Mouse (Mus musculus): ENCODE data around the gene Gstp1.
"Not testable (repeated sequence)": the region's sequence is repeated elsewhere in the genome, so short reads cannot be mapped to it uniquely, and the experiment has no call there.

Gene Gstp1

DNA sequence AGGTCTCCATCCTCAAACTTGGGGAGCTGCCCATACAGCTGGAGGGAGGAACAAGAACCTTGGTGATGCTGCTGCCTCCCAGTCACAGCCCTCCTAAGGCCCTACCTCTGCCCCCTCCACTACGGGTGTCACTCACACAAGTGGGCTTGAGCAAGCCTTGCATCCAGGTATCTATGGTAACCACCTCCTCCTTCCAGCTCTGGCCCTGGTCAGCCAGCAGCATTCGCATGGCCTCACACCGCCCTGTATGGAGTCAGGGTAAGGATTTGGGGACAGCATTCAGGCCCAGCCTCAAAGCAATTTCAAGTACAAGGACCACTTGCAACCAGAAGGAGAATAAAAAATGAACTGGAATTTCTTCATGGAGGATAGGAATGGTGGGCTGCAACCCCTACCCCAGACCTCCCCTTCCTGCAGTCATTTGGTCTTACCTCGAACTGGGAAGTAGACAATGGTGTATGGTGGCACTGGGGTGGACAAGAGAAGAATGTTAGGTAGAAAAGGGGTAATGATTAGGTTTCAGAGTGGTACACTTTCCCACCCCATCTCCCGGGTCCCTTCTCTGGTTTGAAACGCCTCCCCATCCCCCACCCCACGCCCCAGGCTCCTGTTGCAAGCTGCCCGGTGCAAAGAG lies 514 bp downstream of the Gstp1 start:
- DNase-seq, result not testable (repeated sequence)

DNA sequence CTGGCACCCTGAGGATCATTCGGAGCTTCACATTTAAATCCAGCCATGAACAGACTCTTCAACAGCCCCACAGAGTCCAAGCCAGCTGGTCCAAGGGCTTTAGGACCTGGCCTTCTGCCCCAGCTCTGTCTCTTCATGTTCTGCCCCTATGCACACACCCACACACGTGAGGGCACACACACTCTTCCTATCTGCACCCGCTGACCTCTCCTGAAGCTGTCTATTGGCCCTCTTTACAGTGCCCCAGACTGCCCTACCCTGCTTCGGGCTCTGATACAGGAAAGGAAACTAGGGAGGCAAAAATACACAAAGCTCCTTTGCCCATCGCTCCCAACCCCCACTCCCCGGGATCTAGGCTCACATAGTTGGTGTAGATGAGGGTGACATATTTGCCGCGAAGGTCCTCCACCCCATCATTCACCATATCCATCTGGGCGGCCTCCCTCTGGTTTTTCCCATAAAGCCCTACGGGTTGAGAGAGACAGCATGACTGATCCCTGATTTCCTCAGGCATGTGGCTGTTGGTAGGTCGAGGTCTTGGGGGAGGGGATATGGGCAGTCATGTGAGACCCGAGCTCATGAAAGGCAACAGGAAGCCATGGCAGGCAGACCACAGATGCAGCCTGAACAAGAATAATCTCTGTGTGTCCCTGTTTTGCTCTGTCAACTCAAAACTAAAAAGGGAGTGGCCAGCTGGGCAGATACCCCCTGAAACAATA lies 1.3 kb downstream of the Gstp1 start:
- no peak for DNase-seq

DNA sequence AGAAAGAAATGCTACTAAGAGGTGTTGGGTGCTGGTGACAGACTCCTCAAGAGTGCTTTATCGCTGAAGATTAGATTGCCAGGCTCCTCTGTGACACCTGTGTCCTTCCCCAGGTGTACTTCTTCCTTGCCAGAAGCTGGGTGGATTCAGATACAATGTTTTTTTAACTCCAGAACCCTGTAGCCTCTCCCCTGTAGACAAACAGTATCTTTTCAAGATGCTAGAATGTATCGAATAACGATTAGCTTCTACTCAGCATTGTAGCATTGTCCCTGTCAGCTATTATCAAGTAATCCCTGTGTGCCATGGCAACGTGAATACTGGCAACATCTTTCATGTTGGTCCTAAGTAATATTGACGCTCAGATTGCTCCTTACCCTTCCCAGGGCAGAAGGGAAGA lies 4.0 kb downstream of the Gstp1 start:
- no peak for DNase-seq

DNA sequence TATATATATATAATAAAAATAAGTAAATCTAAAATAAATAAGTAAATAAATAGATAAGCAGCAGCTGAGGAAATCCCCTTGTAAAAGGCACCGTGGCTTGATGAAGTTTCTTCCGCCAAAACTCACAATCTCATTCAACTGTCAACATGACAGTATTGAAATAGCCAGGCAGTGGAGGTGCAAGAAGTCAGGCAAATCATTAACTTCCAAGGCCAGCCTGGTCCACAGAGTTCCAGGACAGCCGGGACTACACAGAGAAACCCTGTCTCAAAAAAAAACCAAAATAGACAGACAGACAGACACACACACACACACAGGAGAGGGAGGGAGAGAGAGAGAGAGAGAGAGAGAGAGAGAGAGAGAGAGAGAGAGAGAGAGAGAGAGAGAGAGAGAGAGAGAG lies 4.5 kb downstream of the Gstp1 start:
- no peak for DNase-seq

DNA sequence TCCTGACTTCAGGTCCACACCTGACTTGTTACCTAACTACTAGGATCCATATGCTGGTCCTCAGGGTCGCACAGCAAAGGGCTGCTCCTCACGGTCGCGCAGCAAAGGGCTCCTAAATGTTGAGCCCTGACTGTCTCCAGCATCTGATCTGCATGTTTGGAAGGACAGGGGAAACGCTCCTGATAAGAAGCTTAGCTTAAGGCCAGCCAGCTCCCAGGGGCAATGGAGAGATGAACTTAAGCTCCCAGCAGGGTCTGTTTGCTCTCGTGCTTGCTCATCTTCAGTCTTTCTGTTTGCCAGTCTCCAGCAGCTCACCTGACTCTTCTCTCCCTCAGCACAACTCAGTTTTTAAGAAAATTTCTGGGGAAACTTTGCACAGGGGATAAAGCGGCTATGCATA lies 5.1 kb downstream of the Gstp1 start:
- DNase-seq, result no peak

DNA sequence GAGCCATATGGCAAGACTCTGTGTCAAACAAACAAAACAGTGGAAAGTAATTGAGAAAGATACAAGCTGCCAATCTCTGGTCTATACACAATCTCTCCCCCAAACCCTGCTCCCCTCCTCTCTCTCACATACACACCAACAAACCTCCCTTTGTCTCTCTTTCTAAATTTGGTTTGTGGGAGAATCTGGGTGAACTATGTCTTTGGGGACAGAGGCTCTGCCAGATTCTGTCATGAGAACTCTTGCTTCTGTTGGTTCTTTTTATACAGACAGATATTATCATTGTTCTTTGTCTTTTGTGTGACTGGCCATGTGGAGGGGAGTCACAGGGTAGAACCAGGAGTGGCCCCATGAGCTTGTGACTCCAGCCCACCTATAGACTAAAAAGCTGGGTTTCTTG lies 10.2 kb downstream of the Gstp1 start:
- no peak for DNase-seq

DNA sequence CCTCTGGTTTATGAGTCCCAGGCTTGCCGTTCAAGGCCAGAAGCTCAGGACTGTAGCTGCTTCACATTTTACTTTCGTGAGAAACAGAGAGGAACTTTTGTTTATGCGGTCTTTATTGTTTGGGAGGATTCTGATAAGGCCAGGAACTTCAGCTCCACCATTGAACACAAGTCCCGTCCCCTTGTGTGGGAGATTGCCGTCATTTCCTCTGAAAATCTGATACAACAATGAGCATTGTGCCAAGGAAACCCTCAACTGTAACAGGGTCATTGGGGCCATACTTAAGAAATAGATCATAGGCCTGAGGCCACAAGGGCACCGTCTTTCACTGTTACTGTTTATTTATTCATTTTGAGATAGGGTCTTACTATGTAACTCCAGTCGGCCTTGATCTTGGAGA lies 14.6 kb downstream of the Gstp1 start:
- DNase-seq, result peak; percentile 56

DNA sequence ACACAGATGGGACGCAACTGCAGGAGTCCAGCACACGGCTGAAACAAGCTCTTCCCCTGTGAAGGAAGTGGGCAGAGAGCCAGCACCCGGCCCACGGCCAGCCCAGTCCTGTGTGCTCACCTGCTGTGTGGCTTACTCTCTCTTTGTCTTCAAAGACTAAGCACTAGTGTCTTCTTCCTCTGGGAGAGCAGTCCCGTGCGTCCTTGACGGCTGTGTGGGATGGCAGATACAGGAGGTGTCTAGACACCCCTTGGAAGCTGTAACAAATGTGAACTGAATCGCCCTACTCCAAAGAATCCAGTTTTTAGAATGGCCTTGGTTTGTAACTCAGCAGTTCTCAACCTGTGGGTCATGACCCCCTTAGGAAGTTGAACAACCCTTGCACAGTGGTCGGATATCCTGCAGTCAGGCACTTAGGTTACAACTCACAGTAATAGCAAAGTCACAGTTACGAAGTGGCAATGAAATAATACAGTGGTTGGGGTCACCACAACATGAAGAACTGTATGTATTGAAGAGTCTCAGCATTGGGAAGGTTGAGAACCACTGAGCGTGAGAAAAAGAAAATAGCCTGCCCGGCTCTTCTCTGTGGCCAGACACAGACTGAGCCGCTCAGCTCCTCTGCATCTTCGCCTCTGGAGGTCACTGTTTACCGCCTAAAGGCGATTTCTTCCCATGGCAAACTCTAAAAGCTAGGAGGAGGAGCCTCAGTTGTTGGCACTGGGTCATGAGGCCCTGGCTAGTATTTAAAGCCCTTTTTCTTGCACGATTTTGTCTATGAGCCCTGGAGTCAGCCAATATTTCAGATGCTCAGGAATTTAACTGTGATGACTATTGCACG lies 18.8 kb downstream of the Gstp1 start:
- DNase-seq, result peak; percentile 93

DNA sequence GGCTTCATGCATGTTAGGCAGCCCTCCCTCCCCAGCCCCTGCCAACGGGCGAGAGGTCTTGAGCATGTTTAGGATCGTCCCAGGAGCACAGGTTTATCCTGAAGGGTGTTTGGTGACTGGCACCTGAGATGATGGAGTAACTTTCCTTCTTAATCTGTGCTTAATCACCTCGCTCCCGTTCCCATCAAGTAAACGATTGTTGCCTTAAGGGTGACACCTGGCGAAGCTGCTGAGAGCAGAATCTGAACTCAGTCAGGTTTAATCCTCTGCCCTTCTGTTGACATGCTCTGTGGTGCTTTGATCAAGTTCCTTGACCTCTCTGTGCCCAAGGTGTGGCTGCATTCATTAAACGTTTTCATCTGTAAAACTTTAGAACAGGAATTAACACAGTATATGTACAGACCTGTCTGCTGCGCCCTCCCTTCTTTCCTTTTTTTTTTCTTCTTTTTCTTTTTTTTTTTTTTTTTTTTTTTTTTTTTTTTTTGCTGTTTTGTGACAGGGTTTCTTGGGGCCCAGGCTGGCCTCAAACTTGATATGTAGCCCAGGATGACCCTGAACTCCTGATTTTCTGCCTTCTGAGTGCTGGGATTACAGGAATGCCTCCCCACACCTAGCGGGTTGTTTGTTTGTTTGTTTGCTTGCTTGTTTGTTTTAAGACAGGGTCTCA lies 19.7 kb downstream of the Gstp1 start:
- no peak for DNase-seq

DNA sequence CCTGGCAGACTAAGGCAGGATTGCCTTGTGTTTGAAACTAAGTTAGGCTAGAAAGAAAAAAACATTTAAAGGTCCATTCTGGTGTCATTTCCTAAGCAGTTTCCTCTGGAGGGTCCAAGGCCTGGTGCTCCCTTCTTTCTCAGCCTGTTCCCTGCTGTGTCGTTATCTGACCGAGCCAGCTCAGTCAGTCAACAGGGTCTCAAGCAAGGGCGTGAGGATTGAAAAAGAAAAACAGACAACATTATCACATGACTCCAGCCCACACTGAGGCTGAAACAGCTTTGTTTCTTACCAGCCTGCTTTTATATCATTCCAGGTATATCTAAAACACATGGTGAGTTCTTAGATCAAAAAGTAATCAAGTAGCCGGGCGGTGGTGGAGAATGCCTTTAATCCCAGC lies 22.1 kb downstream of the Gstp1 start:
- no peak for DNase-seq

DNA sequence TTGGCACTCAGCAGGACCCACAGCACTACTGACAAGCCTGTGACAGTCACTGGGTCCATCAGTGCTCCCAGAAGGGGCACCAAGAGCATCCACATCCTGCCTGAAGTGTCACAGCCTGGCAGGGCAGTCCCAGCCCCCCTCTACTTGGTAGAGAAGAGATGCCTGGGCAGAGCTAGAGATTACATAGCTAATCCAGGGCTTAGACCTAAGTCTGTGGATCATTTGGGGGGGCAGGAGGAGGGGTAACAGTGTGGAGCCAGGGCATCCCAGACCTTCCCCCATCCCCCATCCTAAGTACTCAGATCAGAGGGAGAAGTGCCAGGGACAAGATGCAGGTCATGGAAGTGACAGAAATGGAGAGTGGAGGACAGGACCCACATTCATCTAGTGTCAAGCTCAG lies 23.0 kb downstream of the Gstp1 start:
- no peak for DNase-seq

DNA sequence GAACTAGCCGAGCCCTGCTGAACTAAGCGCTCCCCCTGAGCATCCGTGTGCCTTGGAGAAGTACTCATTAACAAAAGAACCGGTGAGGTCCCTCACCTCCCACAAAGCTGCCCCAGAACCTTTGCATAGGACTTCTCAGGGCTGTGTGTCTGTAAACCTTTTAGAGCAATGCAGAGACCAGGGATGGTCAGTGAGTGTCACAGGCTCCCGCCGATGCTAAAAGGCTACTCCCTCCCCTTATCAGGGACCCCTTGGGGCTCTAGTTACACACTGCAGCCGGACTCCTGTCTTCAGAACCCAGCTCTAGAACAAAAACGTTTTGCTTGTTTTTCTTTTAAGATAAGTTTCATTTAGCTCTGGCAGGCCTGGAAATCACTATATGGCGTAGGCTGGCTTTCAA lies 24.7 kb downstream of the Gstp1 start:
- DNase-seq, result no peak

DNA sequence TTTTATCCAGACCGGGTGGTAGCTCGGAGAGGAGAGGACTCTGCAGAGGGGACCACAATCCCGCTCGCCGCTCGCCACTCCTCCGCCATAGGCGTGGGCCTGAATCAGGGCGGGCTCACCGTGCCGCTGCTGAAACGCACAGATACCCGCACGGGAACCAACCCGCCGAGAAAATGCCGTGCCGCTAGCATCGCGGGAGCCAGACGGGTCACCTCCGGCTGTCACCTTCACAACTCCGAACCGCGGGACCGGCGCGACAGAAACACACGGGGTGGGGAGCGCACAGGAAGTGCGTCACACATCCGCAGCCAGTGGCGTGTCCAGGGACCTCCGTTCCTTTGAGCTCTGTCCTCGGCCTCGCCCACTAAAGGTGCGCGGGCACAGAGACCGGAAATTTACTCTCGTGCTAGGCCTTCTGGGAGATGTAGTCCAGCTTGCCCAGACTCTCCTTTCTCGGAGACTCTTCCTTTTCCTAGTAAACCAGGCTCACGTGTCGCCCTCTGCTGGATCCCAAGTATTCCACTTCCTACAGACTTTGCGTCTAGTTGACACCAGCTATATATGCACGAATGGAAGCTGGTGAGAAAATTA lies 25.3 kb downstream of the Gstp1 start, which contains the start of gene Ndufv1:
TSS of gene Ndufv1 (minus strand) at position 375 of the 591 bp plus-strand sequence.
- DNase-seq, result peak; percentile 99

DNA sequence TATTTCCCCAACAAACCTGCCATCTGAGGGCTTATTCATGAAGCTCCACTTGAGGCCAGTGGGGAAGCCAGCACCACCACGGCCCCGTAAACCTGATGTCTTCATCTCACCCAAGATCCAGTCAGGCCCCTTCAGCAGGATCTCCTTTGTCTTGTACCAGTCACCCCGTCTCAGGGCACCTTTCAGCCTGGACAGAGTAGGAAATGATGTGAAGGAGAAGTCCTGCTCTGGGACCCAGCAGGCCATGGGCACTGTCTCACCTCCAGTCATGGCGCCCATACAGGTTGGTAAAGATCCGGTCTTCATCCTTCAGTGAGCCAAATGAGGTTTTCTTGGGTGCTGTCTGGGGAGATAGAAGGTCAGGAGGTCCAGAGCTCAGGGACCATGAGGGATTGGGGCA lies 26.7 kb downstream of the Gstp1 start:
- no peak for DNase-seq

DNA sequence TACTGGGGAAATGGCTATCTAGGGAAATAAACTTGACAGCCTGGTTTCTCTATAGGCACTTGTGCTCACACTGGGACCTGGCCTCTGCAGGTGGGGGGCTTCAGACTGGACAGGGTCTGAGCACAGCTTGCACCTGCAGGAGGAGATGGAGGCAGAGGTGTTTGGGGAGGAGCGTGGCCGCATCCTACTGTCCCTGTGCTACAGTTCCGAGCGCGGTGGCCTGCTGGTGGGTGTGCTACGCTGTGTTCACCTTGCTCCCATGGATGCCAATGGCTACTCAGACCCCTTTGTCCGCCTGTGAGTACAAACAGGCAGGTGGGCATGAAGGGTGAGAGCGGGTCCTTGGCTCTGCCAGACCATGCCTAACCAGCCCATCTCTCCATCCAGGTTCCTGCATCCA lies 31.8 kb downstream of the Gstp1 start:
- DNase-seq, result no peak

DNA sequence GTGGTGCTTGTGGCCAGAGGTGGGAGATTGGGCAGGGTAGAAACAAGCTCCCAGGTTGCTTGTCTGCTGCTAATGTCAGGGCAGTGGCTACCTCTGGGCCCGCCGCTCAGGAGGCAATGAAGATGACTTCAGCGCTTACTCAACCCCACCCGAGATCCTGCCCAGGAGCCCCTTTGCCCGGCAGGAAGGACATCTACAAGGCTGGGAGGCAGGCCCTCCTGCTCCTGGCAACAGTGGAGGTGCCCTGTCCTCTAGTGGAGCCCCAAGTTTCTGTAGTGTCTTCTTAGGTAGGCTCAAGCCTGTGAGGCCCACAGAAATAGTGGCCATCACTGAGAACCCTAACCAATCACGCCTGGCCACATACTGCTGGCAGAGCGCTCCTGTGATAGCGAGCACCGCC lies 32.7 kb downstream of the Gstp1 start:
- DNase-seq, result no peak

DNA sequence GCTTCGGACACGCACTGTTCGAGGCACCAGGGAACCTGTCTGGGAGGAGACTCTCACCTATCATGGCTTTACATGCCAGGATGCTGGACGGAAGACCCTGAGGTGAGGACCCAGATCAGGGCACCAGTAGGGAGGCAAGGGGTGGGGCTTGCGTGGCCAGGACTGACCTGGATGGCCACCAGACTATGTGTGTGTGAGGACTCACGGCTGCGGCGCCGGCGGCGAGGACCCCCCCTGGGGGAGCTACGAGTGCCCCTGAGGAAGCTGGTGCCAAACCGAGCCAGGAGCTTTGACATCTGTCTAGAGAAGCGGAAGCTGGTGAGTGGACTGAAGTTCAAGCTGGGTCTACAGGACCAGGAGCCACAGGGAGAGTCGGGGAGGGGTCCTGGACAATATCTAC lies 33.5 kb downstream of the Gstp1 start:
- DNase-seq, result no peak

DNA sequence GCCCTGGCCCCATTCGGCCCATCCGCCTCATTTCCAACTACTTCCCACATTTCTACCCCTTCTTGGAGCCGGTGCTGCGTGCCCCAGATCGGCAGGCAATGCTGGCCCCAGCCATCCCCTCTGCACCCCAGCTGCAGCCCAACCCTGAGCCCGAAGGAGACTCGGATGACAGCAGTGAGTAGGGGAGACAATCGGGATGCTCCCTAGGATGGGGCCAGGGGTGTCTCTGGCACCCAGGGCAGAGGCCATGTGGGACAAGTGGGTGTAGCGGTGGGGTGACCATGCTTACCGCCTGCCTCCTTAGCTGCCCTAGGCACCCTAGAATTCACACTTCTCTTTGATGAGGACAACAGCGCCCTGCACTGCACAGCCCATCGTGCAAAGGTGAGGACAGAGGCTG lies 34.1 kb downstream of the Gstp1 start:
- no peak for DNase-seq

DNA sequence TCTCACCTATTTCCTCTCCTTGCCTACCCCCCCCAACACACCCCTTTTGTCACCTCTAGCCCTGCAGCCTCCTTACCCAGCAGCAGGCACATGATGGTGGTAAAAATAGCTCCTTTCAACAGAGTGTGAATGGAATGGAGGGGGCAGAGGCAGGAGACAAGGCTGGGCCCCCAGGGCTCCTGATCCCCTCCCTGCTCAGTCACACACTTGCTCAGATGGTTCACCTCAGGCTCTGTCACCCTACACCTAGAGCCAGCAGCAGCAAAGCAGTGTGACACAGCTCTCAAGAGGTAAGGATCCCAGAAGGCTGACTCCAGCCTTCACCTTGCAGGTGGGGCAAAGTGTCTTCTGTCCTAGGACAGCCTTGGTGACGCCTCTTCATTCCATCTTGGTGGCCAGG lies 34.7 kb downstream of the Gstp1 start, which contains the start of gene Doc2g:
TSS of gene Doc2g (plus strand) at position 202 of the 400 bp plus-strand sequence.
- no peak for DNase-seq

DNA sequence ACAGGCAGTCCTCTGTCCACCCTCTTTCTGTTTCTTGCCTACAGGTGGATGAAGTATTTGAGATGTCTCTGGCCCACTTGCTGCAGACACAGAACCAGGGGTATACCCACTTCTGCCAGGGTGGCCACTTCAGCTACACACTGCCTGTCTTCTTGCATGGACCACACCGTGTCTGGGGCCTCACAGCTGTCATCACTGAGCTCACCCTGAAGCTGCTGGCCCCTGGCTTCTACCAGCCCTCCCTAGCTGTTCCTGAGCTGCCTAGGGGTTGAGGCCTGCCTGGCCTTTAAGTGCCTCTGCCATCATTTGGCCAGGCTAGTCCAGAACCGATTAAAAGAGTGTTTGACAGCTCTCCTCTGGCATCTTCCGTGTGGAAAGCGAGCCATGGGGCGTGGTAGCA lies 36.0 kb downstream of the Gstp1 start:
- no peak for DNase-seq

DNA sequence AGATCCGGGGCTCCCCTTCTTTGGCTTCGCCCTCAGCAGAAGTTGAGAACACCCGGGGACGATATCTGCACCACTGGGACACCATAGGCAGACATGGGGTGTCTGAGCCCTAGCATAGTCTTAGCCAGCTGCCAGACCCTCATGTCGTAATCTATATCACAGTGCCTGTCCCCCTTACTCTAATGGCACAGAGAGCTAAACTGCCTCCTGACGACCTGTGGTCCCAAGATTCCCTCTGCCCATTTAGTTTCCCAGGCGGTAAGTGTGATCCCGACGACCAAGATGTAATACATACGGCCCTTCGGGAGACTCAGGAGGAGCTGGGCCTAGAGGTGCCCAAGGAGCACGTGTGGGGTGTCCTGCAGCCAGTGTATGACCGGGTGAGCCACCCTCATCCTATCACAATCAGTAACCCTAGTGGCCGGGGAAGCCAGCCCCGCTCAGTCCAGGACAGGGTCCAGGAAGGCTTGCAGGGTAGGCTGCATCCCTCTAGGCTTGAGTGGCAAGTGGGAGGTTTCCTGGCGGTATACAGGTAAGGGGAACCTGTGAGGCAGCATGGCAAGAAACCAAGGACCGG lies 36.7 kb downstream of the Gstp1 start:
- no peak for DNase-seq

DNA sequence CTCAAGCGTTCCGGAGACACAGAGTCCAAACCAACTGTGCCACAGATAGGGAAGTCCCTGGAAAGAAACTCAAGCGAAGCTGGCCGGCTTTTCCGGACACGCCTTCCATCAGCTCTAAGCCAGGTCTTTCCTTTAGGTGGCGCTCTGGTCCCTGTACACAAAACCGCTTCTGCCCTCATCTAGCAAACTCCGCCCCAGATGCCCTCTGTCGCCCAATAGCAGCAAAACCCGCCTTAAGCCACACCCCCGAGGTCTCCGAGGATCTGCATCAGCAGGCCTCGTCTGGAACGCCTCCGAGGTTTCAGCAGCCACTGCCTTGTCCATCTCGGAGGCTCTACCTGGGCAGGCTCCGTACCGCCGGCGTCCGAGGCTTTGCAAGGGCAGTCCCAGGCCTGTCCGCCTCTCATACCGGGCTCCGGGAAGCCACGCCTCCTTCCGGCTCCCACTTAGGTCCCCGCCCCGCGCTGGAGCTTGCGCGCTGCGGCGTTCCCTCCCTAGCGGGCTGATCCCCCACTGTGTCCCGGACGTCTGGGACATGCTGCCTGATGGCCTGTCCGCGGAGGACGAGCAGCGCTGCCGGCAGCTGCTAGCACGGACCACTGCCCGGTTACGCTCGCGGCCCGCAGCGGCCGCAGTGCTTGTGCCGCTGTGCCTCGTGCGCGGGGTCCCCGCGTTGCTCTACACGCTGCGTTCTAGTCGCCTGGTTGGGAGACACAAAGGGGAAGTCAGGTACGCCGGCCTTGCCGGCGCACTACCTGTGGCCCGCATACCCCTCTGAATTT lies 37.5 kb downstream of the Gstp1 start, which contains the start of the genes Nudt8 and Gm49405:
TSS of gene Nudt8 (plus strand) at position 462 of the 782 bp plus-strand sequence.
TSS of gene Gm49405 (plus strand) at position 508 of the 782 bp plus-strand sequence.
- DNase-seq, result peak; percentile 99
